Mouse (Mus musculus) T-cell, adult 66 days (primary cell): ENCODE data around the gene Gm2022. TPM values are rescaled to one million over a fixed set of nuclear protein-coding genes. Genes with fewer than 3 reads are reported as not detected.

Experiments used
- total RNA-seq, 2 experiments: library from RNA; stranded (reverse); gene quantifications; 3 replicates in 1 of 2; 4 replicates in 1 of 2; pipeline ENCODE4 v1.2.4; 2023

Gene Gm2022
- total RNA-seq, result not detected

DNA sequence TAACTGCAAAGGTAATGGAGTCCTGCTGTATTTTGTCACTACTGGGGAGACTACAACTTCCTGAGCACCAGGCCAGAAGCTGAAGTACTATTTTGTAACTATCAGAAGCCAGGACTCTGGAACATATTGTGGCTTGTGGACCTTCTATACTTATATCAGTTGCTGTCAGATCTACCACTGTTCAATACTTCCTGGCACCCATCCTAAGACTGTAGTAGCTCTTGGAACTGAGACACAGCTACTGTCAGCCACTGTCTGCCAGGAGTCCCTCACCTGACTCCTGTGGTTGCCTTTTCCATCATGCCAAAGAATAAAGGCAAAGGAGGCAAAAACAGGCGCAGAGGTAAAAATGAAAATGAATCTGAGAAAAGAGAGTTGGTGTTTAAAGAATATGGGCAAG, at the start of gene Gm2022:
TSS of gene Gm2022 (plus strand) at position 301 of the 400 bp plus-strand sequence.

DNA sequence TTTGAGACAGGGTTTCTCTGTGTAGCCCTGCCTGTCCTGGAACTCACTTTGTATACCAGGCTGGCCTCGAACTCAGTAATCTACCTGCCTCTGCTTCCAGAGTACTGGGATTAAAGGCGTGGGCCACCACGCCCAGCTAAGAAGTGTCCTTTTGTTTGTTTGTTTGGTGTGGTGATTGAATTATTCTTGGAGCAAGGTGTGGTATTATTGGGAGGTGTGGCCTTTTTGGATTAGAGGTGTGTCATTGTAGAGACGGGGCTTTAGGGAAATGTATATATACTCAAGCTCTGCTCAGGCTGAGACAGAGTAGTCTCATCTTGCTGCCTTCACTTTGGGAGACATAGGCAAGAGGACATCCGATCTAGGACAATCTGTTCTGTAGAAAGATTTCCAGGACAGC, 21.4 kb upstream of the Gm2022 start, which contains the start of gene Gm2016:
TSS of gene Gm2016 (plus strand) at position 301 of the 400 bp plus-strand sequence.

GRCm38 (mm10) chr12:87919721-87920120, 24.6 kb downstream of the Gm2022 start, which contains the start of gene Gm2035:
Gene Gm2035, minus strand, starts transcription at chr12:87919857.

Other genes starting within 250 kb of the Gm2022 start
- not detected for gene Gm21319, start 119.6 kb upstream of the Gm2022 start, total RNA-seq
- not detected for gene Gm21936, start 99.9 kb upstream of the Gm2022 start, total RNA-seq
- gene BB287469, start 78.8 kb upstream of the Gm2022 start, total RNA-seq, result not detected
- not detected for gene Gm2001, start 53.0 kb upstream of the Gm2022 start, total RNA-seq
- not detected for gene Gm2016, start 21.3 kb upstream of the Gm2022 start, total RNA-seq
- not detected for gene Gm2035, start 24.5 kb downstream of the Gm2022 start, total RNA-seq
- not detected for gene Gm2042, start 58.7 kb downstream of the Gm2022 start, total RNA-seq
- not detected for gene Gm2075, start 116.5 kb downstream of the Gm2022 start, total RNA-seq
- gene Gm6803, start 123.4 kb downstream of the Gm2022 start, total RNA-seq, result not detected
- not detected for gene Gm2056, start 131.6 kb downstream of the Gm2022 start, total RNA-seq
- not detected for gene Gm16368, start 188.3 kb downstream of the Gm2022 start, total RNA-seq